Mouse (Mus musculus) hindbrain, postnatal 0 days (tissue): ENCODE measurements around the gene Pglyrp1. TPM values are rescaled to one million over a fixed set of nuclear protein-coding genes. Genes with fewer than 3 reads are reported as not detected.

ENCODE experiments used
- ATAC-seq: fragments of 200-750 bp; cut with Nextera tagmentation; 2 replicates; pipeline ENCODE4 v1.8.0; 2017; ENCODE audit warnings: mild to moderate bottlenecking, moderate TSS enrichment, moderate library complexity
- DNase-seq: peaks from one replicate; pipeline ENCODE4 v3.0.0-alpha.2; 2015; ENCODE audit warnings: low spot score
- H3K27ac ChIP-seq: fragments of 300-500 bp; sonication (generic); 2 replicates; pipeline ENCODE4 v1.5.1; 2014; ENCODE audit warnings: mild to moderate bottlenecking
- H3K27me3 ChIP-seq: fragments of 300-500 bp; sonication (generic); 2 replicates; pipeline ENCODE4 v1.6.1; 2014; ENCODE audit warnings: low read length, mixed read lengths; ENCODE audit not compliant: insufficient read depth
- H3K36me3 ChIP-seq: fragments of 300-500 bp; sonication (generic); 2 replicates; pipeline ENCODE4 v1.6.1; 2014; ENCODE audit warnings: low read length, mixed read lengths; ENCODE audit not compliant: insufficient read depth
- H3K4me1 ChIP-seq: fragments of 300-500 bp; sonication (generic); 2 replicates; pipeline ENCODE4 v1.6.1; 2014; ENCODE audit warnings: antibody characterized with exemption, low read length, mixed read lengths; ENCODE audit not compliant: insufficient read depth
- H3K4me2 ChIP-seq: fragments of 300-500 bp; sonication (generic); 2 replicates; pipeline ENCODE4 v1.6.1; 2014; ENCODE audit warnings: low read depth, mild to moderate bottlenecking, low read length, moderate library complexity, mixed read lengths
- H3K4me3 ChIP-seq: fragments of 300-500 bp; sonication (generic); 2 replicates; pipeline ENCODE4 v1.5.1; 2014; ENCODE audit warnings: low read length
- H3K9ac ChIP-seq: fragments of 300-500 bp; sonication (generic); replicated peaks from 2 replicates; pipeline ENCODE4 v1.6.1; 2014; ENCODE audit warnings: mild to moderate bottlenecking, low read length, moderate library complexity, mixed read lengths
- H3K9me3 ChIP-seq: fragments of 300-500 bp; sonication (generic); 2 replicates; pipeline ENCODE4 v1.6.1; 2016; ENCODE audit warnings: low read length, mixed read lengths
- CTCF ChIP-seq: IDR thresholded peaks from 2 replicates; pipeline ENCODE4 v1.5.1; 2016; ENCODE audit warnings: antibody characterized with exemption, control low read depth, low read depth
- WGBS: fragments of 180-500 bp; shearing (Covaris S2); extraction: QIAGEN DNeasy Blood & Tissue Kit; methylation state at CpG from one replicate; pipeline ENCODE4 v1.1.7; 2014; 5-methylcytosine and 5-hydroxymethylcytosine counted together
- polyA plus RNA-seq: library from polyadenylated mRNA; unstranded; fragments of >200 nt; fragmentation: Nextera tagmentation; extraction: Ambion mirVana; gene quantifications from 2 replicates; pipeline ENCODE4 v1.2.1, GENCODE M21; 2015
- total RNA-seq: library from RNA; depleted of rRNA; stranded (reverse); fragments of >200 nt; gene quantifications from 2 replicates; pipeline ENCODE4 v1.2.3, GENCODE M21; 2014; rRNA removed

The Pglyrp1 gene
- total and polyA plus RNA-seq, 2 experiments from 2014 or later: 29.7 to 30.0 TPM

DNA sequence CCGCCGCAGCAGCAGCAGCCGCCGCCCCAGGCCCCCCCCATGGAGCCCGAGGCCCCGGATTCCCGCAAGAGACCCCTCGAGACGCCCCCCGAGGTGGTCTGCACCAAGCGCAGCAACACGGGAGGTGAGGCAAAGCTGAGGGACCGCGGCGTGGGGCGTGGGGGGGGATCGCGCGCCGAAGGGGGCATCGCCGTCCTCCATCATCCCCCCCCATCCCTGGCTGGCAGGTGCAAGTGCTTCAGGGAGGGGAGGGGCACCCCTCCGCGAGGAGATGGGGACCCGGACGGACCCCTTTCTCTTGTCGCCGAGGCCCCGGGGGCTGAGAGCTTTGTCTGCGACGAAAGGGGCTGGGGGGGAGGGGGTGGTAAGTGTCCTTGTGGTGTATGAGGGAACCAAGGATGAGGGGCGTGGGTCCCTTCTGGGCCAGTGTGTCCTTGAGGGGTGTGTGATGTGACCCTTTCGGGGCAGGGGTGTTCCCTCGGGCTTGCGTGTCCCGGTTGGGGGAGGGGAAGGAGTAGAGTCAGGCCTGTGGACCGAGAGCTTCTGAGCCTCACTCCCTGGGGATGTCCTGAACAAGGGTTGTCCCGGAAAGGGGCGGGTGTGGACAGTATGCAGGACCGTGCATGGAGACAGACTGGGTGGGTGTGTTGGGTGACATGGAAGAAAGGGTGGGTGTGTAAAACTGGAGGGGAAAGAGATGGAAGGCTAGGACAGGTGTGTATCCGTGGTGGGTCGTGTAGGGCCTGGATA, 55.1 kb downstream of the Pglyrp1 start:
- peak; percentile 24 for ATAC-seq
- Histone ChIP-seq H3K27me3 (no peaks in the 10 kb centered on the region), H3K4me2 (peak overlapping the region; percentile 74), H3K36me3 (no peaks in the 10 kb centered on the region), H3K27ac (peak overlapping the region; percentile 96), H3K9me3 (no peaks in the 10 kb centered on the region), H3K9ac (peak overlapping the region; percentile 99), H3K4me3 (peak overlapping the region; percentile 98), H3K4me1 (peaks cover 30% of the 10 kb centered on the region)
- 2% methylated on average over 40 of the region's 42 CpGs for WGBS
- no peak for TF ChIP-seq CTCF
- peak; percentile 66 for DNase-seq

DNA sequence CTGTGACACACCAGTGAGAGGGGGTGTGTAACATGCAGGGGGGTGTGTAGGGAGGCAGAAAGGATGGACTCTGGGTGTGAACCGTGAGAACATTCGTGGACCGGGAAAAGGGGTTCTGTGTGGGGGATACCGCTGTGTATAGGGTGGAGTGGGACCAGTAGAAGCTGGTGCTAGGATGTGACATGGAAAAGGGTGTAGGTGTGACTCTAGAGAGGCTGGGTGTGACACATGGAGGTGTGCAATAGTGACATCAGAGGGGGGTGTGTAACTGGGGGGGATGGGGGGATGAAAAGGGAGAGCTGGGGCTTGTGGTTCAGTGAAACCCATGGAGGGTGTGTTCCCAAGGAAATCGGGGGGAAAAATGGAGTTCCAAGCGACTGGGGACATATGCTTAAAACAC, 55.8 kb downstream of the Pglyrp1 start:
- no peaks in the 10 kb centered on the region for H3K27me3 ChIP-seq
- peak overlapping the region; percentile 74 for H3K4me2 ChIP-seq
- H3K9me3 ChIP-seq: no peaks in the 10 kb centered on the region
- H3K4me1 ChIP-seq: peaks cover 28% of the 10 kb centered on the region
- no peak for DNase-seq
- H3K27ac ChIP-seq: peak overlapping the region; percentile 96
- peak overlapping the region; percentile 98 for H3K4me3 ChIP-seq
- H3K36me3 ChIP-seq: no peaks in the 10 kb centered on the region
- peak overlapping the region; percentile 99 for H3K9ac ChIP-seq
- 28% methylated on average over 6 of the region's 6 CpGs for WGBS
- ATAC-seq: no peak; the same call in 1 of the 2 replicates
- TF ChIP-seq CTCF: no peak

DNA sequence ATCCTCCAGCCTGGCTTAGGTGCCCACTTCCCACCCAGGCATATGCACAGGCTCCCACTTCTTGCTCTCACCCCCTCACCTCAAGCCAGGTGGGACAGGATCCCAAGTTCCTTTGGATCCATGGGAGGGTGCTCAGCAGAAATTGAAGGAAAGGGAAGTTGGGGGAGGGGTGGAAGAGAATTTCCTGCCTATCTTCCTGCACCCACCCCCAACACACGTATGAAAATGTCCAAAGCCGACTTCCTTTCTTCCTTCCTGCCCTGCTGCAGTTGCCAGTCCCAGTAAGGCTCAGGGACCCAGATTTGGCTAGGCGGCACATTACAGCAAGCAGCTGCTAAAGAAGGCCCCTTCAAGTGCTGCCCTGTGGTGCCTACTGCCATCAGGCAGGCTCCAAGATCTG, 56.6 kb downstream of the Pglyrp1 start:
- H3K9ac ChIP-seq: peak overlapping the region; percentile 99
- no peak for ATAC-seq

More for the DNA sequence above, 56.6 kb downstream of the Pglyrp1 start:
- peaks cover 26% of the 10 kb centered on the region for H3K4me1 ChIP-seq
- H3K4me2 ChIP-seq: peak overlapping the region; percentile 74
- H3K4me3 ChIP-seq: peak overlapping the region; percentile 98
- H3K27me3 ChIP-seq: no peaks in the 10 kb centered on the region
- TF ChIP-seq CTCF: no peak
- 0 out of 2 replicates have a peak overlapping the region, but pooled peaks have one; percentile 96 for H3K27ac ChIP-seq
- WGBS: 35% methylated on average over 3 of the region's 3 CpGs
- no peaks in the 10 kb centered on the region for H3K36me3 ChIP-seq
- no peak for DNase-seq
- H3K9me3 ChIP-seq: no peaks in the 10 kb centered on the region

Other genes starting within 250 kb of the Pglyrp1 start
- not detected in 2 replicates for gene Psg21, start 214.6 kb upstream of the Pglyrp1 start, total RNA-seq
- not detected in 2 replicates for gene Psg21, start 214.6 kb upstream of the Pglyrp1 start, polyA plus RNA-seq
- not detected in 2 replicates for gene Psg20, start 185.1 kb upstream of the Pglyrp1 start, total RNA-seq
- not detected in 2 replicates for gene Psg20, start 185.1 kb upstream of the Pglyrp1 start, polyA plus RNA-seq
- not detected in 2 replicates for gene Psg22, start 153.2 kb upstream of the Pglyrp1 start, total RNA-seq
- gene Psg22, start 153.2 kb upstream of the Pglyrp1 start, polyA plus RNA-seq: not detected in 2 replicates
- not detected in 2 replicates for gene Psg19, start 72.8 kb upstream of the Pglyrp1 start, total RNA-seq
- not detected in 2 replicates for gene Psg19, start 72.8 kb upstream of the Pglyrp1 start, polyA plus RNA-seq
- not detected in 2 replicates for gene Psg17, start 49.7 kb upstream of the Pglyrp1 start, total RNA-seq
- gene Psg17, start 49.7 kb upstream of the Pglyrp1 start, polyA plus RNA-seq: not detected in 2 replicates
- 1.1 and 1.5 TPM in 2 replicates for gene Mill2, start 31.4 kb upstream of the Pglyrp1 start, total RNA-seq
- 0.72 and 0.79 TPM in 2 replicates for gene Mill2, start 31.4 kb upstream of the Pglyrp1 start, polyA plus RNA-seq
- 22.0 and 31.5 TPM in 2 replicates for gene Ccdc61, start 39.1 kb downstream of the Pglyrp1 start, total RNA-seq
- 32.9 and 35.2 TPM in 2 replicates for gene Ccdc61, start 39.1 kb downstream of the Pglyrp1 start, polyA plus RNA-seq
- 18.3 and 19.8 TPM in 2 replicates for gene Nova2, start 54.6 kb downstream of the Pglyrp1 start, total RNA-seq
- gene Nova2, start 54.6 kb downstream of the Pglyrp1 start, polyA plus RNA-seq: 9.2 and 9.7 TPM in 2 replicates
- 1.3 and 2.6 TPM in 2 replicates for gene Nanos2, start 116.1 kb downstream of the Pglyrp1 start, total RNA-seq
- 1.6 TPM in 2 replicates for gene Nanos2, start 116.1 kb downstream of the Pglyrp1 start, polyA plus RNA-seq
- 22.5 and 26.1 TPM in 2 replicates for gene Mypop, start 119.9 kb downstream of the Pglyrp1 start, total RNA-seq
- 5.6 and 6.0 TPM in 2 replicates for gene Mypop, start 119.9 kb downstream of the Pglyrp1 start, polyA plus RNA-seq
- 128 and 140 TPM in 2 replicates for gene Irf2bp1, start 132.7 kb downstream of the Pglyrp1 start, total RNA-seq
- 20.0 and 22.4 TPM in 2 replicates for gene Irf2bp1, start 132.7 kb downstream of the Pglyrp1 start, polyA plus RNA-seq
- gene Foxa3, start 152.2 kb downstream of the Pglyrp1 start, total RNA-seq: not detected in 2 replicates
- not detected in 2 replicates for gene Foxa3, start 152.2 kb downstream of the Pglyrp1 start, polyA plus RNA-seq
- gene Sympk, start 153.0 kb downstream of the Pglyrp1 start, total RNA-seq: 85.4 and 88.0 TPM in 2 replicates
- 19.2 TPM in 2 replicates for gene Sympk, start 153.0 kb downstream of the Pglyrp1 start, polyA plus RNA-seq
- not detected in 2 replicates for gene Rsph6a, start 183.4 kb downstream of the Pglyrp1 start, total RNA-seq
- 0.19 and 0.44 TPM in 2 replicates for gene Rsph6a, start 183.4 kb downstream of the Pglyrp1 start, polyA plus RNA-seq
- 145 and 151 TPM in 2 replicates for gene Dmwd, start 204.9 kb downstream of the Pglyrp1 start, total RNA-seq
- gene Dmwd, start 204.9 kb downstream of the Pglyrp1 start, polyA plus RNA-seq: 28.9 and 30.9 TPM in 2 replicates
- 19.5 and 27.8 TPM in 2 replicates for gene Dmpk, start 212.5 kb downstream of the Pglyrp1 start, total RNA-seq
- gene Dmpk, start 212.5 kb downstream of the Pglyrp1 start, polyA plus RNA-seq: 4.8 and 5.6 TPM in 2 replicates
- gene Six5, start 223.3 kb downstream of the Pglyrp1 start, total RNA-seq: 10.3 and 12.1 TPM in 2 replicates
- gene Six5, start 223.3 kb downstream of the Pglyrp1 start, polyA plus RNA-seq: 1.4 and 1.5 TPM in 2 replicates
- gene Gm4969, start 247.0 kb downstream of the Pglyrp1 start, total RNA-seq: 4.6 and 6.3 TPM in 2 replicates
- gene Gm4969, start 247.0 kb downstream of the Pglyrp1 start, polyA plus RNA-seq: 7.7 and 7.9 TPM in 2 replicates
- gene Fbxo46, start 248.5 kb downstream of the Pglyrp1 start, total RNA-seq: 19.6 and 23.8 TPM in 2 replicates
- gene Fbxo46, start 248.5 kb downstream of the Pglyrp1 start, polyA plus RNA-seq: 7.7 and 9.0 TPM in 2 replicates